Mouse (Mus musculus) right cerebral cortex, postnatal 25 days (tissue): ENCODE measurements around the gene Tjp2.
"Not testable (repeated sequence)": the region's sequence is repeated elsewhere in the genome, so short reads cannot be mapped to it uniquely, and the experiment has no call there.

Source experiments
- DNase-seq: peaks from one replicate; pipeline ENCODE4 v3.0.0; 2022

Gene Tjp2

DNA sequence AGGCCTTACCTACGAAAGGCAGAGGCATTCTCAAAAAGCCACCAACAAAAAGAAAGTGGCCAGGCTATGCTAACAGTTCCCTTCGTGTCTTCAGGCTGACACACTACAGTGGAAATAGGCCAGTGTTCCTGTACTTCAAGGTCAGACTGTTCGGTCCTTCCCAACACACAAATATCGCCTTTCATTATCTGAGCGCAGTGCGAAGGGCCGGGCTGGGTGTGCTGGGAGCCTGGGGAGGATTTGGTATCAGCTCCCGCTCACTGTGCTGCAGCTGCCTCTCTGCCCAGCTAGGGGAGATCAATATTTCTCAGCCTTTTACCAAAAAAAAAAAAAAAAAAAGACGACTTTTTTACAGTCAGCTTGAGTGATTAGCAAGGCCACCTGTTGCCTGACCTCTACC lies 106.1 kb downstream of the Tjp2 start:
- no peak for DNase-seq

DNA sequence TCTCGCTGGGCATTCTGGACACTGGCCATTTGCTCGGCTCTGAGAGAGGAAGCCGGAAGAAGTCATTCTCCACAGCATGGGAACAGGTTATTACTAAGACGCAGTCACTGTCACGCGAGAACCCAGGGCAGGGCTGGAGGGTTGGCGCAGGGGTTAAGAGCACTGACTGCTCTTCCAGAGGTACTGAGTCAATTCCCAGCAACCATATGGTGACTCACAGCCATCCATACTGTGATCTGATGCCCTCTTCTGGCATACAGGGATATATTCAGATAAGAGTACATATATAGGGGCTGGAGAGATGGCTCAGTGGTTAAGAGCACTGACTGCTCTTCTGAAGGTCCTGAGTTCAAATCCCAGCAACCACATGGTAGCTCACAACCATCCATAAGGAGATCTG lies 113.2 kb downstream of the Tjp2 start:
- DNase-seq, result no peak

DNA sequence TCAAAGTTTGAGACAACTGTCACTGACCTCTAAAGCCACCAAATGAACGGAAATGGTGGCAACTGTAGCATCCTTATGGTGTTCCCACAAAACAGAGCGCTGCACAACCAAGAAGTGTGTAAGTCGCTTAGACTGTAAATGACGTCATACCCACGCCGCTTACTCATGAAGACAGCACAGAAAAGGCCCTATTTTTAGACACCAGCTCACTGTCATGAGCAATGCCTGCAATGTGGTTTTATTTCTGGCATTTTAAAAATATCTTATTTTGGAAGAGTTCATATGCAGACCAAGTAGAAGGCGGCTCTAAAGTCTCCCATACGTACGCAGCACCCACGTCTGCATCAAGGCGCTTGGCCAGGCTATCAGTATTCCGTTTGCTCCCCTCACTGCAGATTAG lies 117.1 kb downstream of the Tjp2 start:
- peak; percentile 29 for DNase-seq

DNA sequence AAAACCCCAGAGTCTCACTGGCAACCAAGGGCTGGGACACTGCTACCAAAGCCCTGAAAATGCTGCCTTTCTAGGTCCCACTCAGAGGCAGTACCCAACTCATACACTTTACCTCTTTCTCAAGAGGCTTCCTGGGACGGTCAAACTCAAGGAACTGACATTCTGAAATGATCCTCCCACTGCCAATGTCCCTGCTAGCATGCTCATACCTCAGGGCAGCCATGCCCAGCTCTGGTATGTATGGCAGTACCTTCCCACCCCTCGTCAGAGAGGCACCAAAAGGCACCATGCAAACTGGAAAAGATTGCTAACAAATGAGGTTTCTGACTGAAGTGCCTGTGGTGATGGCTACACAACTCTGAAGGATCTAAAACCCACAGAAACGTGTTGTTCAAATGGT lies 121.0 kb downstream of the Tjp2 start:
- no peak for DNase-seq

DNA sequence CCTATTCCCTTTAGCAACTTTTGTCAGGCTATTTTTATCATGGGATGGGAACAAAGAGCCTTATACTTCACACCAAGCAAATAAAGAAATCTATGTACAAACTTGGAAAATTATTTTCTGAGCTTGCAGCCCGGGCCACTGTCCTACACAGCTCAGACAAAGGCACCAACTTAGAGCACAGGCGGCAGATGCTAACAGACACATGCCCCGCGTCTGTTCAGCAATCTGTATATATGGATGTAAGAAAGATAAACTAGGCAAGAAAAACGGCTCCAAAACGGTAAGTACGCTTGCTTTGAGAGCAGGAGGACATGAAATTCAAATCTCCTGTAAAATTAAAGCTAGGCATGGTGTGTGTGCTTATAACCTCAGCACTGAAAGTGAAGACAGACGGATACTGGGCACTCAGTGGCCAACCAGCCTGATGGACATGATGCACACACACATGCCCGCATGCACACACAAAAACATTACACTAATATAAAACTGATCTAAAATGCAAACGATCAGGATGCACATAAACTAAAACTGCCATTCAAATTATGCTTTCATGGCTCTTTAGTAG lies 122.2 kb downstream of the Tjp2 start:
- no peak for DNase-seq

DNA sequence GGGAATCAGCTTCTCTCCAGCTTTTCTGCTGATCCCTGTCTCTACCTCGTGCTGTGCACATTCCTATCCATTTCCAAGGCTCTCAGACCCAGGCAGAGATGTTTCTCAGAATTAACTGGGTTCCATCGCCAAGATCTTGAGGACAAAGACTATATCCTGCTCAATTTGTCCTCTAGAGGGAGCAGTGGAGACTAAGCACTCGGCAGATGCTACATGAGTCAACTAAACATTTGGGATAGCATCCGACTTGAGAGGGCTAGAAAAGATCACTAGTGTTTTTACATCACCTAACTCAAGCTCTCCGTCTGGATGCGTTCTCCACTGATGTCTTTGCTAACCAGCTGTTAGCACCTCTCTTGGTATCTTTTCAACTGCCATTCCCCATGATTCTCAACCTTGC lies 123.6 kb downstream of the Tjp2 start:
- DNase-seq, result no peak

DNA sequence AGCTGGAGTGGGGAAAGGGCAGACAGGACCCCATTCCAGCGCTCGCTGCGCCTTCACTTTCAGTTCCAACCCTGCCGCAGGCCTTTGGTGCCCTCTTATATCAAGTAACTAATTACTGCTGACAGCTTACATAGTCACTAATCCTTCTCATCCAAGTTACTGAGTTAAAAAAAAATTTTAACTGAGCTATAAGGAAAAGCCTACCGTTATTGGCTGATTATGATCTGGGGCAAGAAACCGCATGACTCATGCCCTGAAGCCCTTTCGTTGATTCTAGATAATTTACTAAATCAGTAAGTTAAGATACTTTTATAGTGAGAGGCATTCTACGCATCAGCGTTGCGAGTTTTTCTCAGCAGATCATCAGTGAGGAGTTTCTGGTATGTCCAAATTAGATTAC lies 126.1 kb downstream of the Tjp2 start:
- DNase-seq, result no peak

GRCm38 (mm10) chr19:24097666-24098455 lies 127.0 kb downstream of the Tjp2 start:
- no peak for DNase-seq

DNA sequence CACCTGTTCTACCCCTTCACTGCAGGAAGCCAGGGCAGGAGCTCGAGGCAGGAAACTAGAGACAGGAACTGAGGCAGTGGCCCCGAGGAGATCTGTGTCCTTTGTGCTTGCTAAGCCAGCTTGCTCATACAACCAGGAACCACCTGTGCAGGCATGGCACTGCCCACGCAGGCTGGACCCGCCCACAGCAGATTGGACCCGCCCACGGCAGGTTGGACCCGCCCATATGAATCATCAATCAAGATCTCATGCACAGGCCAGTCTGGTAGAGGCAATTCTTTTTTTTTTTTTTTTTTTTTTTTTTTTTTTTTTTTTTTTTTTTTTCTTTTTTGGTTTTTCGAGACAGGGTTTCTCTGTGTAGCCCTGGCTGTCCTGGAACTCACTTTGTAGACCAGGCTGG lies 132.8 kb downstream of the Tjp2 start:
- not testable (repeated sequence) for DNase-seq

DNA sequence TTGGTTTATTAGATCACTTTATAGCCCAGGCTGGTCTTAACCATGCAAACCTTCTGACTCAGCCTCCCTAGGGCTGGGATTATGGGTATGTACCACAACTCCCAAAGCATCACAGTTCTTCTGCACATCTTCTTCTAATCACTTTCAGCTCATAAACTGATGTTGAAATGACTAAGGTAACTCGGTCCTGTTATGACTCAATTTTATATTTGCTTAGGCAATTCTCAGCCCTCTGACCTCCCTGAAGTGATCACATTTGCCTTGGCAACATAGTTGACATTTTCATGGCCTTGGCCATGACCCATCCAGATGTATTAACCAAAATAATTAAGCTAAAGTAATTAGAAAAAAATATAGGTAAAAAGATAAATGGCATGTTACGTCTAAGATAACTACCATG lies 134.5 kb downstream of the Tjp2 start:
- DNase-seq, result no peak

- no peak for DNase-seq
These were observed 139.5 kb downstream of the Tjp2 start for GRCm38 (mm10) chr19:24085306-24085705.

DNA sequence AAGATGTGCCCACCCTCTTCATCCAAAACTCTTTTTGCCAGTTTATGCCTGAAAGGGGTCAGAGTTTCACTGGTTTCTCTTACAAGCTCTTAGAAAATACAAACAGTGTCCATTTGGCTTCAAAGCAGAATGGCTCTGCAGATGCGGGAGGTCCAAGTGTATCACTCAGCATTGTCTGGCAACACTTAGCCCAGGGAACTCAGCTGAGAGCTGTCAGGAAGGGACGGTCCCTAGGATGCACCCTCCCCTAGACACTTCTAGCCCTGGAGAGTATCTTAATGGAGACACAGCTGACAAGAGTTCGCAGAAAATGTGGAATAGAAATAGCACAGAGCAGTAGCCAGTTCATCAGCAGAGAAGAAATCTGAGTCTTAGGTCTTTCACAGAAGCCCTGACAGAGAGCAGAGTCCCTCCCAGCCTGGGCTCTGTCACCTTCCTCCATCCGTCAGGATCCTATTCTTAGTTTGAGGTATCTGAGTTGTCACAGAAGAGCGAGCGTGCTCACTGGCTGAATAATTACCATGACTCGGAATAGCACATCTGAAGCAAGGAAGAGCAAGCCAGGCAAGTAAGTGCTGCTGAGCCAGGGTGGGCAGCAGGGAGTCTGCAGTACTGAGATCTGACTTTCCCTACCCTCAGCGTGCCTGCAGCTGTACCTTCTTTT lies 144.3 kb downstream of the Tjp2 start:
- DNase-seq, result no peak

DNA sequence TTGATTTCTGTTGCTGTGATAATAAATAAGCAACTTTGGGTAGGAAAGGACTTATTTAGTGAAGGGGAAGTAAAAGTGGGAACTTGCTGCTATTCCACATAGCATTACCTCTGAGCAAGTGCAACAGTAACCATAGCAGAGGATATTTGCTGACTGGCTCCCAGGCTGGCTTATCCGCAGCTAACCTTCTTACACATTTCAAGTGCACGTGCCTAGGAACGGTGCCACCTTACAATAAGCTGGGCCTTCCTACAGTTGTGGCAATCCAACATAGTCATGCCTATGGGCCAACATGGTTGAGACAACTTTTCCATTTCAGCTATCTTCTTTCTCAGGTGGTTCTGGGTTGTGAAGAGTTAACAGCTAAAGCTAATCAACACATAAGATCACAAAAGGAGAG lies 147.2 kb downstream of the Tjp2 start:
- DNase-seq, result no peak

- no peak for DNase-seq
These were observed 148.3 kb downstream of the Tjp2 start for GRCm38 (mm10) chr19:24076536-24076935.

DNA sequence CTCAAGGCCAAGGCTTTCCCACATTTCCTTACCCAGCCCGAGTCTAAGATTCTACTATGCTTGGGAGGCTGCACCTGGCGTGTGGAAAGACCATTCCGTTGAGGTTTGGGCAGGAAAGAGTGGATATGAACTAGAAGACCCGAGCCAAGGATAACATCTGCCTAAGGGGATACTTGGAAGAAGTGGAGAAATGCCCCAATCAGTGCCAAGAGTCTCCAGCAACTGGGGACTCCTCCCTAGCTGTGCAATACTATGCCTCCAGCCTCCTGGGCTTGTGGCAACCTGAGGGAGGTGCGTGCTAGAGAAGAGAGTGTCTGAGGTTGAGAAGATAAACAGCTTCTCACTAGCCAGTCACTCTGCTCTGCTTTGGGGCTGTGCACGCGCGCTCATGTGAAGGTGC lies 148.9 kb downstream of the Tjp2 start:
- peak; percentile 19 for DNase-seq

GRCm38 (mm10) chr19:24073155-24073554 lies 151.7 kb downstream of the Tjp2 start:
- DNase-seq, result no peak

- DNase-seq, result no peak
These were observed 160.4 kb downstream of the Tjp2 start for GRCm38 (mm10) chr19:24064348-24064895.

- no peak for DNase-seq
These were observed 161.2 kb downstream of the Tjp2 start for GRCm38 (mm10) chr19:24063585-24063984.

- no peak for DNase-seq
These were observed 166.0 kb downstream of the Tjp2 start for GRCm38 (mm10) chr19:24058851-24059250.

DNA sequence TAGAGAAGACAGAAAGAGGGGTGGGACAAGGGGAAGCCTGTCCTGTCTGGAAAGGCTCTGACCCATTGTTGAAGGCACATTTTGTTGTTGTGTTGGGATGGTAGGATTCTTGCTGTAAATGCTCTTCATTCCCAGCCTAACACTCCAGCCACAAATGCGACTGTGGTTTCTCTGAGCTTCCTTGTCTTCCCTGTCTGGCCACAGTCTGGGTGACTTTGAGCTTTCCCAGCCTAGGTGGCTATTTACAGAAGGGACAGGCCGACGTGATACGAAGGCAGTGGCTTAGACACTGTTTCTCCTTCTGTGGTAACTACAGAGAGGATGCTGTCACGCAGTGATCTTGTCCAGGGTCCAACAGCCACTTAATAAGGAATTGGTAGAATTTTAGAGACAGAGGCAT lies 166.8 kb downstream of the Tjp2 start:
- no peak for DNase-seq

GRCm38 (mm10) chr19:24056880-24057279 lies 167.9 kb downstream of the Tjp2 start:
- no peak for DNase-seq

DNA sequence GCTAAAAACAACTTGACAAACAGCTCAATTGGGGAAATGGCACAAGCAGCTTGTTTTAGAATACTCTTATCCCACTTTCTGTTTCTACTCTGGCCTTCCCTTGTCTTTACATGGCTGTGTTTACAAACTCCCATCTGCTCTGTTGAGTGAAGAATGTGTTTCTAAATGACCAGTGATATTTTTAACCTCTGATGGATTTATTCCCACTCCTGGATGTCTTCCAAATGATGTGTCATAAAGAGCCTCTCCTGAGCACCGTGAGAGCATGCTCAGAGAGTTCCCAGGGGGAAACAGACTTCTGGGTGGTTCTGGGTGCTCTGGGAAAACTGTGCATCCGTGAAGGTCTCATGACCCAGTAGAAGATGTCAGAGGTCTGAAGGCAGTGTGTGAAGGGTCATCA lies 169.9 kb downstream of the Tjp2 start:
- DNase-seq, result no peak

- no peak for DNase-seq
These were observed 170.6 kb downstream of the Tjp2 start for GRCm38 (mm10) chr19:24054265-24054664.

GRCm38 (mm10) chr19:24050514-24050913 lies 174.3 kb downstream of the Tjp2 start:
- DNase-seq, result no peak
